Mouse (Mus musculus) stomach, postnatal 0 days (tissue): Measurements from ENCODE around the gene Crygb. TPM values are rescaled to one million over a fixed set of nuclear protein-coding genes. Genes with fewer than 3 reads are reported as not detected.
A peak's percentile ranks its signal among the peaks of the same experiment; 100 is the strongest.

Source experiments
- ATAC-seq: fragments of 200-750 bp; cut with Nextera tagmentation; 2 replicates; pipeline ENCODE4 v1.8.0; 2017; ENCODE audit not compliant: low FRiP score, low TSS enrichment
- DNase-seq: peaks from one replicate; pipeline ENCODE4 v3.0.0-alpha.2; 2016; ENCODE audit warnings: low spot score
- H3K27ac ChIP-seq: fragments of 300-500 bp; sonication (generic); replicated peaks from 2 replicates; pipeline ENCODE4 v1.5.1; 2014; ENCODE audit warnings: mild to moderate bottlenecking, control low read depth
- H3K27me3 ChIP-seq: fragments of 300-500 bp; sonication (generic); 2 replicates; pipeline ENCODE4 v1.6.1; 2014; ENCODE audit warnings: low read length; ENCODE audit not compliant: control insufficient read depth, insufficient read depth
- H3K36me3 ChIP-seq: fragments of 300-500 bp; sonication (generic); 2 replicates; pipeline ENCODE4 v1.6.1; 2014; ENCODE audit warnings: low read length, mixed read lengths; ENCODE audit not compliant: control insufficient read depth, insufficient read depth
- H3K4me1 ChIP-seq: fragments of 300-500 bp; sonication (generic); replicated peaks from 2 replicates; pipeline ENCODE4 v1.6.1; 2014; ENCODE audit warnings: antibody characterized with exemption; ENCODE audit not compliant: control insufficient read depth, insufficient read depth
- H3K4me2 ChIP-seq: fragments of 300-500 bp; sonication (generic); replicated peaks from 2 replicates; pipeline ENCODE4 v1.6.1; 2014; ENCODE audit warnings: low read depth, mild to moderate bottlenecking, control low read depth, moderate library complexity
- H3K4me3 ChIP-seq: fragments of 300-500 bp; sonication (generic); 2 replicates; pipeline ENCODE4 v1.5.1; 2014; ENCODE audit warnings: low read depth, low read length, control low read depth
- H3K9ac ChIP-seq: fragments of 300-500 bp; sonication (generic); 2 replicates; pipeline ENCODE4 v1.6.1; 2014; ENCODE audit warnings: mild to moderate bottlenecking, low read length, control low read depth, mixed read lengths
- H3K9me3 ChIP-seq: fragments of 300-500 bp; sonication (generic); 2 replicates; pipeline ENCODE4 v1.6.1; 2016; ENCODE audit warnings: low read length; ENCODE audit not compliant: control insufficient read depth
- CTCF ChIP-seq: IDR thresholded peaks from 2 replicates; pipeline ENCODE4 v1.5.1; 2016; ENCODE audit warnings: antibody characterized with exemption, low read depth, mild to moderate bottlenecking, moderate library complexity
- EP300 ChIP-seq: optimal IDR thresholded peaks from 2 replicates; pipeline ENCODE3; 2016; ENCODE audit warnings: antibody characterized with exemption
- WGBS: fragments of 180-500 bp; shearing (Covaris S2); extraction: QIAGEN DNeasy Blood & Tissue Kit; methylation state at CpG from one replicate; pipeline ENCODE4 v1.1.7; 2014; 5-methylcytosine and 5-hydroxymethylcytosine counted together
- polyA plus RNA-seq: library from polyadenylated mRNA; unstranded; fragments of >200 nt; fragmentation: Nextera tagmentation; extraction: Ambion mirVana; gene quantifications from 2 replicates; pipeline ENCODE4 v1.2.1, GENCODE M21; 2015

The Crygb gene
- polyA plus RNA-seq, 1 experiment from 2014 or later = not detected

DNA sequence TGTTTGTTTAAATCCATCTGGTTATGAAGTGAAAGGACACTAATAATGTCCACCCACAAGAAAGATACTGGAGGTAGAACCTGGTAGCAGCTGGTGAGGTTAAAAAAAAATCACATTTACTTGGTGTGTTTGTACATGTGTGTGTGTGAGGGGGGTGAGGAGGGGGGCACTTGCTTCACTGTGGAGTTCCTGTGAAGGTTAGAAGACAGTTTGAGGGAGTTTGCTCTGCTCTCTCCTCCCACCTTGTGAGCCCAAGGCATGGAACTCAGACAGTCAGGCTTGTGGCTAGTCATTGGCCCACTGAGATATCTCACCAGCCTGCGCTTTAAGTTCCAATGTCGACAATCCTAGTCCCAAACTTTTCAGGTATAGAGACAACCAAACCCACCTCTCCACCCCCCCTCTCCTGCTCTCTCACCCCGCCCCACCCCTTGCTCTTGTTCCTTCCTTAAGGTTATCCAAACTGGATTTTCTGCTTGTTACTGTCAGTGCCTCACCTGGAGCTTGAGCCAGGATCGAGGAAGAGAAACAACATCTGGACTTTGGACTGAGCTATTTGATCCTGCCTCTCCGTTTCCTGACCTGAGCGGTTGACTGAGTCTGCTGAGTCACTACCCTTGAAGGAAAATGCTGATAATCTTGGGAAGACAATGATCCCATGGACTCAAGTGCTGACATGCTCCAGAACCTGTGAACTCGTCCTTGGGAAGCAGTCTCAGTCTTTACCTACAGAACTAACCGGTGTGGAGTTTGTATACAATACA, 36.2 kb upstream of the Crygb start:
- Histone ChIP-seq H3K4me1 (no peaks in the 10 kb centered on the region), H3K9ac (no peak overlapping the region), H3K9me3 (no peaks in the 10 kb centered on the region), H3K27me3 (no peaks in the 10 kb centered on the region), H3K27ac (peak overlapping the region; percentile 85), H3K36me3 (no peaks in the 10 kb centered on the region), H3K4me2 (no peak overlapping the region), H3K4me3 (no peak overlapping the region)
- DNase-seq (peak; percentile 67), ATAC-seq (peak; percentile 95)
- no peak for TF ChIP-seq EP300
- TF ChIP-seq CTCF = no peak
- WGBS = 40% methylated on average over 8 of the region's 8 CpGs

DNA sequence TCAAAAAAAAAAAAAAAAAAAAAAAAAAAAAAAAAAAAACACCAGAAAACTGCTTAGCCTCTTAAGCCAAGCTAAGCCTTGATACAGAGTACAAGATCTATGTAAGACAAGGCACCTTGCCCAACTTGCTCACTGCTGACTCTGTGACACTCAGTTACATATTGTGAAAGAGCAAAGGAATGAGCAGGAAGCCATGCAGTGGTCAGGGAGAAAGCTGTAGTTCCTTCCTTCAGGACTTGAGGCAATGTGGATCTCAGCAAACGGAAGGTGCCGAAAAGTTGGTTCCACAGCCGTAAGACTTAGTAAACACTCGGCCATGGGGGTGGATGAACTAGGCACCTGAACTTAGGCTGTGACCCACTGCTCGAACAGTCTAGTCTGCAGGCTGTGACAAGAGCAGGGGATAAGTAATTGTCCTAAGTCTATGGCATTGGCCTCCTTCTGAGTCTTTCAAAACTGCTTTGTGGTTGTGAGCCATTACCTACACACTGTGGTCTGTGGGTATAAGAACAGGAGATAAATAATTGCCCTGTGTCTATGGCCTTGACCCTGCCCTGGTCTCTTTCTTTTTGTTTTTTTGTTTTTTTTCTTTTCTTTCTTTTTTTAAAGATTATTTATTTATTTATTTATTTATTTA, 31.6 kb upstream of the Crygb start:
- H3K9me3 ChIP-seq = no peaks in the 10 kb centered on the region
- DNase-seq (no peak), ATAC-seq (no peak)
- H3K9ac ChIP-seq = no peak overlapping the region
- WGBS = 79% methylated on average over 5 of the region's 5 CpGs
- H3K36me3 ChIP-seq = no peaks in the 10 kb centered on the region
- no peaks in the 10 kb centered on the region for H3K27me3 ChIP-seq
- H3K27ac ChIP-seq = no peak overlapping the region
- H3K4me1 ChIP-seq = no peaks in the 10 kb centered on the region
- TF ChIP-seq EP300 (no peak), CTCF (no peak)
- H3K4me2 ChIP-seq = no peak overlapping the region
- H3K4me3 ChIP-seq = no peak overlapping the region

DNA sequence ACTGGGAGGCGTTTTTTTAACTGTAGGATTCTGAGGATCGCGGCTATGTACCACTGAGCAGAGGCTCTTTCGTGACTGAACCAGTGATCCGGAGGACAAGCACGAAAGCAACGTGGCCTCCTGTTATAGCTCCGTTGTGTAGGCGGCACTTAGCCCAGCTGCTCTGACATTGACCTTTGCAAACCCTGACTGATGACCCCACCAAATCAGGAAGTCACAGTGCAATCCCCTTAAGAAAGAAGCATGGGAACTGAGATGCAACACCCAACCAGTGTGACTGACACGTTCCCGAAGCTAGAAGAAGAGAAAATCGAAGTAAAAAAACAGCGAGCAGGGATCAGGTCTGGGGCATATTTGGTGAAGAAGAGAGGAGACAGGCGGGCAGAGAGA, 30.7 kb upstream of the Crygb start:
- no peak overlapping the region for H3K9ac ChIP-seq
- no peaks in the 10 kb centered on the region for H3K9me3 ChIP-seq
- H3K4me2 ChIP-seq = peak overlapping the region; percentile 0; the same call in 1 of the 2 replicates
- H3K4me1 ChIP-seq = no peaks in the 10 kb centered on the region
- no peak for TF ChIP-seq CTCF
- TF ChIP-seq EP300 = no peak
- WGBS = 52% methylated on average over 14 of the region's 14 CpGs
- no peaks in the 10 kb centered on the region for H3K27me3 ChIP-seq
- H3K36me3 ChIP-seq = no peaks in the 10 kb centered on the region
- no peak overlapping the region for H3K4me3 ChIP-seq
- no peak; the same call in 1 of the 2 replicates for ATAC-seq
- no peak for DNase-seq
- peak overlapping the region; percentile 13; the same call in 1 of the 2 replicates for H3K27ac ChIP-seq

DNA sequence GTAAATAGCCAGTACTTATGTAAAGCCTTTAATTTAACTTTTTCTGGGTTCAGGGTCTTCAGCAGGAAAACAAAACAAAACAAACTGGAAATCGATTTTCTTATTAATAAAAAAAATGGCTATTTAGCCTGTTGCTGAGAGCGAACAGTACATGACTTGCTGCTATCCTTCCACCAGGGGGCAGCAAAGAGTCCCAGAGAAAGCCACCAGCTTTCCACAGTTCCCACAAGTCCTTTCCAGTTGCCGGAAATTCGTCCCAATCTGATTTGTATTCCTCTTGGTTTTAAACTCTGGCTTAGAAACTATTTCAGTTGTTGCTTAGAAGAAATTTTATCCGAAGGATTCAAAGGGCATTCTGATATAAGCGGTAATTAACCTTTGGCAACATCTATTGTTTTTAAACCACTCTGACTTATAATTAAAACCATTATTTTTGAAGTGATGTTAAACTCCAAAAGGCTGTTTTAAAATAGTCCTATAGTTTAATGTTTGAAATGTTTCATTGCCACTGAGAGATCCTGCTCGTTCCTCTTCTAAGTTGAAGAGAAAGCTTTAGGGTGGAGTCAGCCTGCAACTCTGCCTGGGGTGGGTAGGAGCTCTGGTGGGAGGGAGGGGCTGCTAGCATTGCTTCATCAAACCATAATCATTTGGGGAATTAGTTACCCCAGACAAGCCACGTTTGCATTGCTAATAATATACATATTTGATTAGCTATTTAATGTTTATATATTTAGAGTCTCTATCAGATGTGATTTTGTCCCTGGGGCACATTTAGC, 30.1 kb upstream of the Crygb start:
- H3K36me3 ChIP-seq = no peaks in the 10 kb centered on the region
- TF ChIP-seq CTCF (peak; percentile 95), EP300 (no peak)
- peak; percentile 65; the same call in 1 of the 2 replicates for ATAC-seq
- H3K27me3 ChIP-seq = no peaks in the 10 kb centered on the region
- H3K9me3 ChIP-seq = no peaks in the 10 kb centered on the region
- no peak overlapping the region for H3K4me3 ChIP-seq
- H3K4me2 ChIP-seq = peak overlapping the region; percentile 3
- DNase-seq = peak; percentile 85
- H3K27ac ChIP-seq = no peak overlapping the region
- no peak overlapping the region for H3K9ac ChIP-seq
- WGBS = 6% methylated on average over 8 of the region's 8 CpGs
- no peaks in the 10 kb centered on the region for H3K4me1 ChIP-seq

DNA sequence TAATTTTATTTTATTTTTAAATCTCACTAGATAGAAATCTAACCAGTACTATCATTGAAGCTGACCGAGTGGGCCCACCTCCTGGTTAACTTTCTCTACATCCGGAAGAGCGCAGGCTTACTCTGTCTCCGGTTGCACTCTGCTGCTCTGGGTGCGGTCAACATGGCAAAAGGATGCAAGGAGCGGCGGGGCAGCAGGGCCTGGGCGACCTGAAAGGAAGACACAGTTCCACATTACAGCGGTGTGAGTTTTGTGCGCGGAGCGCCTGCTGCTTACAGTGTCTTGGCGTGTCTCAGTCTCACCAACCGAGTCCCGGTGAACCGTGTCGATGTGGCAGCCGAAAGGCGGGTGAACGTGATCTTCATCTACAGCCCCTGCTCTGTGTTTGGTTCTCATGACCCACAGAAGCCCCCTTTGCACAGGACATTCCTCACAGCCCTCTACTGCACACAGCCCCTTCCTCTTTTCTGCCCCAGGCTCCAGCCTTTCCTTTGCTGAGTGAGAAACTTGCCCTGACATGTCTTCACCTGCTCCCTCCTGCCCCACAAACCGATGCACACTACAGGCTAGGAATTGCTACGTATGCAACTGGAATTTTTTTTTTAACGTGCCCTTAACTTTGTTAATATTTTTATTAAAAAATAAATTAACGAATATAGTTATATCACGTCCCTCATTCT, 27.8 kb upstream of the Crygb start:
- H3K27me3 ChIP-seq = no peaks in the 10 kb centered on the region
- no peak for ATAC-seq
- H3K4me1 ChIP-seq = no peaks in the 10 kb centered on the region
- H3K27ac ChIP-seq = no peak overlapping the region
- H3K9ac ChIP-seq = no peak overlapping the region
- H3K4me2 ChIP-seq = no peak overlapping the region
- H3K4me3 ChIP-seq = no peak overlapping the region
- no peak for TF ChIP-seq EP300
- TF ChIP-seq CTCF = no peak
- no peaks in the 10 kb centered on the region for H3K36me3 ChIP-seq
- no peaks in the 10 kb centered on the region for H3K9me3 ChIP-seq
- 64% methylated on average over 25 of the region's 25 CpGs for WGBS
- no peak for DNase-seq
